Mouse (Mus musculus) liver, embryonic 13.5 days (tissue): ENCODE measurements around the gene Vwa3b. TPM values are rescaled to one million over a fixed set of nuclear protein-coding genes. Genes with fewer than 3 reads are reported as not detected.

Experiments
- ATAC-seq: fragments of 200-750 bp; cut with Nextera tagmentation; 2 replicates; pipeline ENCODE4 v1.8.0; 2017; ENCODE audit warnings: low read depth, mild to moderate bottlenecking, moderate number of reproducible peaks, moderate library complexity
- DNase-seq: peaks from one replicate; pipeline ENCODE4 v3.0.0; 2022
- H3K27ac ChIP-seq: fragments of 300-500 bp; sonication (generic); 2 replicates; pipeline ENCODE4 v1.5.1; 2015; ENCODE audit warnings: moderate library complexity, mild to moderate bottlenecking, inconsistent platforms
- H3K27me3 ChIP-seq: fragments of 300-500 bp; sonication (generic); 2 replicates; pipeline ENCODE4 v1.6.1; 2015; ENCODE audit warnings: mild to moderate bottlenecking, inconsistent platforms
- H3K36me3 ChIP-seq: fragments of 300-500 bp; sonication (generic); 2 replicates; pipeline ENCODE4 v1.6.1; 2015; ENCODE audit warnings: mild to moderate bottlenecking, inconsistent platforms
- H3K4me1 ChIP-seq: fragments of 300-500 bp; sonication (generic); replicated peaks from 2 replicates; pipeline ENCODE4 v1.6.1; 2015; ENCODE audit warnings: inconsistent platforms
- H3K4me2 ChIP-seq: fragments of 300-500 bp; sonication (generic); 2 replicates; pipeline ENCODE4 v1.6.1; 2015; ENCODE audit warnings: inconsistent platforms, mild to moderate bottlenecking, moderate library complexity
- H3K4me3 ChIP-seq: fragments of 300-500 bp; sonication (generic); replicated peaks from 2 replicates; pipeline ENCODE4 v1.5.1; 2015; ENCODE audit warnings: mild to moderate bottlenecking, inconsistent platforms
- H3K9ac ChIP-seq: fragments of 300-500 bp; sonication (generic); 2 replicates; pipeline ENCODE4 v1.6.1; 2015; ENCODE audit warnings: mild to moderate bottlenecking, inconsistent platforms
- H3K9me3 ChIP-seq: fragments of 300-500 bp; sonication (generic); replicated peaks from 2 replicates; pipeline ENCODE4 v1.6.1; 2016; ENCODE audit warnings: inconsistent platforms
- WGBS: fragments of 180-500 bp; shearing (Covaris S2); methylation state at CpG from one replicate; pipeline ENCODE4 v1.1.7; 2015; ENCODE audit not compliant: insufficient replicate concordance; 5-methylcytosine and 5-hydroxymethylcytosine counted together
- polyA plus RNA-seq: library from polyadenylated mRNA; unstranded; fragments of >200 nt; fragmentation: Nextera tagmentation; extraction: Ambion mirVana; gene quantifications from 2 replicates; pipeline ENCODE4 v1.2.1, GENCODE M21; 2015

Gene Vwa3b
- polyA plus RNA-seq, 1 experiment from 2014 or later, result not detected

GRCm38 (mm10) chr1:37035879-37036278 is 9.5 kb downstream of the Vwa3b start:
- 72% methylated on average over 8 of the region's 8 CpGs for WGBS
- peaks cover 1% of the 10 kb centered on the region; the same call in 1 of the 2 replicates for H3K4me1 ChIP-seq
- H3K9me3 ChIP-seq, result no peaks in the 10 kb centered on the region
- no peaks in the 10 kb centered on the region for H3K36me3 ChIP-seq
- DNase-seq (no peak), ATAC-seq (no peak)
- H3K4me3 ChIP-seq, result no peak overlapping the region
- peaks cover 5% of the 10 kb centered on the region; the same call in 1 of the 2 replicates for H3K27me3 ChIP-seq
- H3K4me2 ChIP-seq, result no peak overlapping the region
- no peak overlapping the region for H3K9ac ChIP-seq
- H3K27ac ChIP-seq, result no peak overlapping the region

GRCm38 (mm10) chr1:37041126-37041525 is 14.7 kb downstream of the Vwa3b start:
- Histone ChIP-seq H3K4me2 (no peak overlapping the region), H3K9ac (no peak overlapping the region), H3K36me3 (no peaks in the 10 kb centered on the region), H3K4me3 (no peak overlapping the region), H3K9me3 (no peaks in the 10 kb centered on the region), H3K27me3 (no peaks in the 10 kb centered on the region), H3K27ac (no peak overlapping the region), H3K4me1 (no peaks in the 10 kb centered on the region)
- DNase-seq, result no peak
- ATAC-seq, result peak; percentile 84
- WGBS, result 74% methylated on average over 7 of the region's 7 CpGs

GRCm38 (mm10) chr1:37041856-37042255 is 15.5 kb downstream of the Vwa3b start:
- WGBS, result 72% methylated on average over 5 of the region's 5 CpGs
- no peak for ATAC-seq

GRCm38 (mm10) chr1:37042769-37043168 is 16.4 kb downstream of the Vwa3b start:
- ATAC-seq (no peak), DNase-seq (no peak)
- 71% methylated on average over 8 of the region's 8 CpGs for WGBS
- no peak overlapping the region for H3K4me3 ChIP-seq
- no peak overlapping the region for H3K9ac ChIP-seq
- H3K27ac ChIP-seq, result no peak overlapping the region
- H3K27me3 ChIP-seq, result no peaks in the 10 kb centered on the region
- no peaks in the 10 kb centered on the region for H3K4me1 ChIP-seq
- no peaks in the 10 kb centered on the region for H3K9me3 ChIP-seq
- no peaks in the 10 kb centered on the region for H3K36me3 ChIP-seq
- H3K4me2 ChIP-seq, result no peak overlapping the region

More at GRCm38 (mm10) chr1:37041856-37042255, 15.5 kb downstream of the Vwa3b start:
- Histone ChIP-seq H3K9me3 (no peaks in the 10 kb centered on the region), H3K27ac (no peak overlapping the region), H3K9ac (no peak overlapping the region), H3K36me3 (no peaks in the 10 kb centered on the region), H3K4me1 (no peaks in the 10 kb centered on the region), H3K27me3 (no peaks in the 10 kb centered on the region), H3K4me3 (no peak overlapping the region), H3K4me2 (no peak overlapping the region)
- DNase-seq, result no peak

- DNase-seq (no peak), ATAC-seq (no peak)
- H3K4me1 ChIP-seq, result no peaks in the 10 kb centered on the region
- H3K9me3 ChIP-seq, result no peaks in the 10 kb centered on the region
- WGBS, result 62% methylated on average over 3 of the region's 3 CpGs
- no peak overlapping the region for H3K4me3 ChIP-seq
- H3K4me2 ChIP-seq, result no peak overlapping the region
- H3K36me3 ChIP-seq, result no peaks in the 10 kb centered on the region
- H3K27me3 ChIP-seq, result no peaks in the 10 kb centered on the region
- H3K9ac ChIP-seq, result no peak overlapping the region
- no peak overlapping the region for H3K27ac ChIP-seq
Observed at GRCm38 (mm10) chr1:37043196-37043595, 16.8 kb downstream of the Vwa3b start.

- H3K27ac ChIP-seq, result no peak overlapping the region
- no peak overlapping the region for H3K9ac ChIP-seq
- no peak overlapping the region for H3K4me3 ChIP-seq
- DNase-seq, result no peak
- 64% methylated on average over 5 of the region's 5 CpGs for WGBS
- ATAC-seq, result no peak
- H3K36me3 ChIP-seq, result no peaks in the 10 kb centered on the region
- H3K4me1 ChIP-seq, result no peaks in the 10 kb centered on the region
- no peaks in the 10 kb centered on the region for H3K9me3 ChIP-seq
- no peak overlapping the region for H3K4me2 ChIP-seq
- no peaks in the 10 kb centered on the region for H3K27me3 ChIP-seq
Observed at GRCm38 (mm10) chr1:37045472-37045871, 19.1 kb downstream of the Vwa3b start.

GRCm38 (mm10) chr1:37049159-37049558 is 22.8 kb downstream of the Vwa3b start:
- Histone ChIP-seq H3K4me3 (no peak overlapping the region), H3K4me2 (no peak overlapping the region), H3K27me3 (no peaks in the 10 kb centered on the region), H3K4me1 (no peaks in the 10 kb centered on the region), H3K9ac (no peak overlapping the region), H3K27ac (no peak overlapping the region), H3K36me3 (no peaks in the 10 kb centered on the region), H3K9me3 (no peaks in the 10 kb centered on the region)
- WGBS, result 42% methylated on average over 4 of the region's 4 CpGs
- ATAC-seq, result no peak
- DNase-seq, result no peak

- no peak overlapping the region for H3K4me2 ChIP-seq
- no peaks in the 10 kb centered on the region for H3K27me3 ChIP-seq
- no peaks in the 10 kb centered on the region for H3K9me3 ChIP-seq
- DNase-seq (no peak), ATAC-seq (no peak)
- H3K4me3 ChIP-seq, result no peak overlapping the region
- no peaks in the 10 kb centered on the region for H3K4me1 ChIP-seq
- no peaks in the 10 kb centered on the region for H3K36me3 ChIP-seq
- no peak overlapping the region for H3K9ac ChIP-seq
- WGBS, result 66% methylated on average over 4 of the region's 4 CpGs
- no peak overlapping the region for H3K27ac ChIP-seq
Observed at GRCm38 (mm10) chr1:37053691-37054090, 27.3 kb downstream of the Vwa3b start.

GRCm38 (mm10) chr1:37056831-37057561 is 30.6 kb downstream of the Vwa3b start:
- no peak for ATAC-seq

GRCm38 (mm10) chr1:37060856-37061255 is 34.5 kb downstream of the Vwa3b start:
- Histone ChIP-seq H3K9ac (no peak overlapping the region), H3K4me1 (no peaks in the 10 kb centered on the region), H3K36me3 (no peaks in the 10 kb centered on the region), H3K27me3 (no peaks in the 10 kb centered on the region), H3K9me3 (no peaks in the 10 kb centered on the region), H3K4me3 (no peak overlapping the region), H3K27ac (no peak overlapping the region), H3K4me2 (no peak overlapping the region)
- ATAC-seq, result no peak
- DNase-seq, result no peak
- 68% methylated on average over 5 of the region's 5 CpGs for WGBS

More at GRCm38 (mm10) chr1:37056831-37057561, 30.6 kb downstream of the Vwa3b start:
- WGBS, result 60% methylated on average over 6 of the region's 6 CpGs
- no peak for DNase-seq
- no peaks in the 10 kb centered on the region for H3K27me3 ChIP-seq
- no peaks in the 10 kb centered on the region for H3K36me3 ChIP-seq
- no peak overlapping the region for H3K9ac ChIP-seq
- H3K4me1 ChIP-seq, result no peaks in the 10 kb centered on the region
- H3K4me2 ChIP-seq, result no peak overlapping the region
- no peak overlapping the region for H3K4me3 ChIP-seq
- H3K9me3 ChIP-seq, result no peaks in the 10 kb centered on the region
- no peak overlapping the region for H3K27ac ChIP-seq

- Histone ChIP-seq H3K9ac (no peak overlapping the region), H3K36me3 (no peaks in the 10 kb centered on the region), H3K4me1 (no peaks in the 10 kb centered on the region), H3K9me3 (no peaks in the 10 kb centered on the region), H3K4me2 (no peak overlapping the region), H3K27ac (no peak overlapping the region), H3K4me3 (no peak overlapping the region), H3K27me3 (no peaks in the 10 kb centered on the region)
- ATAC-seq (no peak), DNase-seq (no peak)
- WGBS, result 58% methylated on average over 5 of the region's 5 CpGs
Observed at GRCm38 (mm10) chr1:37063053-37063452, 36.7 kb downstream of the Vwa3b start.

- DNase-seq, result no peak
- no peak for ATAC-seq
- Histone ChIP-seq H3K36me3 (no peaks in the 10 kb centered on the region), H3K4me3 (no peak overlapping the region), H3K27ac (no peak overlapping the region), H3K9ac (no peak overlapping the region), H3K4me2 (no peak overlapping the region), H3K27me3 (no peaks in the 10 kb centered on the region), H3K4me1 (no peaks in the 10 kb centered on the region), H3K9me3 (no peaks in the 10 kb centered on the region)
- 49% methylated on average over 4 of the region's 4 CpGs for WGBS
Observed at GRCm38 (mm10) chr1:37063841-37064240, 37.4 kb downstream of the Vwa3b start.
